Mouse (Mus musculus) megakaryocyte, embryonic 14.5 days (primary cell): Measurements from ENCODE around the gene Lep. TPM values are rescaled to one million over a fixed set of nuclear protein-coding genes. Genes with fewer than 3 reads are reported as not detected.

Source experiments
- H3K27me3 ChIP-seq: replicated peaks from 2 replicates; pipeline ENCODE3; 2012; ENCODE audit warnings: inconsistent platforms
- H3K36me3 ChIP-seq: replicated peaks from 2 replicates; pipeline ENCODE3; 2012; ENCODE audit warnings: low read length, inconsistent platforms, mixed read lengths
- H3K4me1 ChIP-seq: 2 replicates; pipeline ENCODE4 v1.6.1; 2012; ENCODE audit warnings: inconsistent platforms
- H3K4me3 ChIP-seq: replicated peaks from 2 replicates; pipeline ENCODE3; 2012; ENCODE audit warnings: moderate library complexity, mild to moderate bottlenecking, inconsistent platforms
- H3K9me3 ChIP-seq: 2 replicates; pipeline ENCODE4 v1.6.1; 2012; ENCODE audit warnings: inconsistent platforms
- FLI1 ChIP-seq: IDR thresholded peaks from 2 replicates; pipeline ENCODE4 v1.6.1; 2012; ENCODE audit warnings: low read length, inconsistent platforms, mixed read lengths
- GATA1 ChIP-seq: IDR thresholded peaks from 3 replicates; pipeline ENCODE4 v1.6.1; 2012; ENCODE audit warnings: mixed read lengths, low read length, inconsistent platforms, borderline replicate concordance
- polyA plus RNA-seq: library from polyadenylated mRNA; stranded (reverse); fragments of >175 nt; gene quantifications from 2 replicates; pipeline ENCODE4 v1.2.3, GENCODE M21; 2012; ENCODE audit warnings: low replicate concordance; ENCODE audit not compliant: insufficient read depth

Gene Lep
- polyA plus RNA-seq, 1 experiment, result not detected

DNA sequence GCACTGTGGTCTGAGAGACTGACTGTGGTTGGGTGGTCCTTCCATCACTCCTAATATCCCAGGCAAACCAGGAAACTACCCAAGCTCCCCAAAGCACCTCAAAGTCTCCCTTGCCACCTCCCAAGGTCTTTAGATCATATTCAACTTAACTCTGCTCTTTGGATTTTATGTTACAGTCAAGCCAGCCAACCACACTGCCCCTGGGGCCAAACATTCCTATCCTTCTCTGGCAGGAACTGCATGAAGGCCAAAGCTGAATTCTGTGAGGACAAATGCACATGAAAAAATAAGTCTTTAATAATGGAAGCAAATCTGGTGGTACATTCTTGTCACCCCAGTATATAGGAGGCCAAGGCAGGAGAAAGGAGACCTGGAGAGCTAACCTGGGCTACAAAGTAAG is 16.0 kb upstream of the Lep start:
- Histone ChIP-seq H3K4me3 (no peak overlapping the region), H3K4me1 (peaks cover 6% of the 10 kb centered on the region; the same call in 1 of the 2 replicates), H3K27me3 (peaks cover 12% of the 10 kb centered on the region), H3K36me3 (no peaks in the 10 kb centered on the region), H3K9me3 (peaks cover 11% of the 10 kb centered on the region)
- TF ChIP-seq FLI1, result no peak
- TF ChIP-seq GATA1, result no peak

DNA sequence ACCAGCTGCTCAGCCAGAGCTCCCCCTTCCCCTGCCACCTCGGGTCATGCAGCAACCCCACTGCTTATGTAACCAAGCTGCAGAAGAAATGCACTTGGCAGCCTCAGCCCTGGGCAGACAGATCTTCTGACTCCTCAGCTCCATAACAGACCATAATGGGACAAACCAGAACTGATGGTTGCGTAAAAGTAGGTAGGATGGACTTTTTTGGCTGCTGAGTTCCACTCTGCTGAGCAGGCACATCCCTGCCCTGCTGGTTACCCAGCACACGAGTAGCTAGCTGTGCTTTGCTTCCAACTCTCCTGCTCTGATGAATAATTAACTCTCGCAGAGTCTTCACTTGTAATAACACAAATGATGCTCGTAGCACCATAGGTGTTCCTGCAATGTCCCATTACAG is 10.1 kb upstream of the Lep start:
- TF ChIP-seq GATA1 (no peak), FLI1 (no peak)
- H3K4me3 ChIP-seq, result no peak overlapping the region
- no peaks in the 10 kb centered on the region for H3K4me1 ChIP-seq
- peaks cover 19% of the 10 kb centered on the region for H3K27me3 ChIP-seq
- H3K36me3 ChIP-seq, result no peaks in the 10 kb centered on the region
- no peaks in the 10 kb centered on the region for H3K9me3 ChIP-seq

GRCm38 (mm10) chr6:29052188-29052587 is 7.8 kb upstream of the Lep start:
- Histone ChIP-seq H3K4me1 (no peaks in the 10 kb centered on the region), H3K27me3 (peaks cover 22% of the 10 kb centered on the region), H3K4me3 (no peak overlapping the region), H3K36me3 (no peaks in the 10 kb centered on the region), H3K9me3 (no peaks in the 10 kb centered on the region; the same call in 1 of the 2 replicates)
- TF ChIP-seq GATA1, result no peak
- TF ChIP-seq FLI1, result no peak

DNA sequence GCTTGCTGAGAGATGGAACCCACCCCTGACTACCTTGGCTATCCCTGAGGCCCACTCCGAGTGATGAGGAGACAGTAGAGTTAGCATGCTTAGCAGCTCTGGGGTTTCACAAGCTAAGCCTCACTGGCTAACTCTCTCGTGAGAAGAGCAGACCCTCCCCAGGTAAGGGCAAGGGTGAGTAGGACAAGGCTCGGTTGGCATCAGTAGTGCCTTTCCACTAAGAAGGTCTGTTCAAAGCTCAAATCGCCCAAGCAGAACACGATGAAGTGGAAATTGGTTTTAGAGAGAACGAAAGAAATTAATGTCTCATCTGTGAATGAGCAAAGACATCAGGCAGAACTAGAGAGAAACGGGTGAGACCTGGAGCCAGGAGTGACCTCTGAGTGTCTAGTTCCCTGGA is 6.8 kb upstream of the Lep start:
- H3K36me3 ChIP-seq, result no peaks in the 10 kb centered on the region

DNA sequence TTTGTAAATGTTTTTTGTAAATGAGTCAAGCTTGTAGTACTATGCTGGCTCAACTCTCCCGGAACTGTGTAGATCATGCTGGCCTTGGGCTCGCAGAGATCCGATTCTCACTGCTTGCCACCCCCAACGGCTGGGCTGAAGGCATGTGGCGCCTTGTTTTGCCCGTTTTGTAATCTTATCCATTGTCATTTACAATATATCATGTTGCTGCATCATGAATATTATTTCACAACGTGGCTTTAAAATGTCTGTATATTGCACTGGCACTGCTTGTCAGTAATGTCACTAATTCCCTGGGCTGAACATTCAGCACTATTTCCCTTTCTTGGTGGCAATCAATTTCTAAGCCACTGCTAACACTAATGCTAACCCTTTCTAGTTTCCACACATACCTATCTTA is 3.6 kb upstream of the Lep start:
- Histone ChIP-seq H3K27me3 (peaks cover 12% of the 10 kb centered on the region), H3K36me3 (no peaks in the 10 kb centered on the region), H3K9me3 (peaks cover 8% of the 10 kb centered on the region), H3K4me1 (no peaks in the 10 kb centered on the region), H3K4me3 (no peak overlapping the region)
- TF ChIP-seq GATA1 (no peak), FLI1 (no peak)

More for the DNA sequence above, 6.8 kb upstream of the Lep start:
- Histone ChIP-seq H3K4me3 (no peak overlapping the region), H3K4me1 (no peaks in the 10 kb centered on the region), H3K27me3 (peaks cover 20% of the 10 kb centered on the region), H3K9me3 (peaks cover 7% of the 10 kb centered on the region)
- TF ChIP-seq FLI1 (no peak), GATA1 (no peak)

- TF ChIP-seq FLI1 (no peak), GATA1 (no peak)
- Histone ChIP-seq H3K4me3 (no peak overlapping the region), H3K4me1 (no peaks in the 10 kb centered on the region), H3K27me3 (peaks cover 22% of the 10 kb centered on the region), H3K9me3 (no peaks in the 10 kb centered on the region), H3K36me3 (no peaks in the 10 kb centered on the region)
Observed at GRCm38 (mm10) chr6:29066389-29066790, 6.4 kb downstream of the Lep start.

GRCm38 (mm10) chr6:29072258-29072657 is 12.2 kb downstream of the Lep start:
- no peaks in the 10 kb centered on the region for H3K9me3 ChIP-seq
- H3K4me3 ChIP-seq, result no peak overlapping the region
- H3K36me3 ChIP-seq, result no peaks in the 10 kb centered on the region
- H3K4me1 ChIP-seq, result no peaks in the 10 kb centered on the region
- TF ChIP-seq FLI1 (no peak), GATA1 (no peak)
- H3K27me3 ChIP-seq, result peaks cover 30% of the 10 kb centered on the region

DNA sequence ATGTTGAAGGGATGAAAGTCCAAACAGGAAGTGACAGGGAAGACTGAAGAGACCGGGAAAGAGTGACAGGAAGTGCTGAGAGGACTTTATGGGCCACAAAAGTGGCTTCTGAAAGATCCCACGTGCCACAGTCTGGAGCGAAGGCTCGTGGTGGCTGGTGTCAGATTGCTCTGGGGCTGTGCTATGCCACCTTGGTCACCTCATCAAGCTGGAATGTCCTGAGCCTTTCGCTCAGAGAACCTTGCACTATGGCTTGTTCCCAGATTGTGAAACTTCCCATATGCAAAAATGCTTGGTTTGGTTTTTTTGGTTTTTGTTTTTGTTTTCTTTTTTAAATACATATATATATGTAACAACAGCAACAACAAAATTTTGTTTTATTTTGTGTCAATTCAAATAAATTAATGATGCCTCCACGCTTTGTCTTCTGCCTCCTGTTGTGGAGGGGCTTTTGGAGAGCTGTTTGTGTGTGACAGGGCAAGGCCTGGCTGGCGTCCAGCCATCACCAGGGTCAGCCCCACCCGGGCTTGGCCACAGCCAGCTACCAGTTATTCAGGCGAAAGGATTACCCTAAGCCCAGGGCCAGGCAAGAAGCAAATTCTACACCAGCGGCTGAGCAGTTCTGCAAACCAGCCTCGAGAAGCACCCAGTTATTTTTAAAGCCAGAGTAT is 13.6 kb downstream of the Lep start:
- H3K9me3 ChIP-seq, result no peaks in the 10 kb centered on the region
- no peaks in the 10 kb centered on the region for H3K4me1 ChIP-seq
- no peaks in the 10 kb centered on the region for H3K36me3 ChIP-seq
- no peak for TF ChIP-seq FLI1
- TF ChIP-seq GATA1, result no peak
- H3K4me3 ChIP-seq, result no peak overlapping the region
- peaks cover 34% of the 10 kb centered on the region for H3K27me3 ChIP-seq

GRCm38 (mm10) chr6:29074133-29074469 is 14.1 kb downstream of the Lep start:
- Histone ChIP-seq H3K4me3 (no peak overlapping the region), H3K36me3 (no peaks in the 10 kb centered on the region), H3K9me3 (no peaks in the 10 kb centered on the region), H3K4me1 (no peaks in the 10 kb centered on the region), H3K27me3 (peaks cover 35% of the 10 kb centered on the region)
- TF ChIP-seq GATA1, result no peak
- TF ChIP-seq FLI1, result no peak

DNA sequence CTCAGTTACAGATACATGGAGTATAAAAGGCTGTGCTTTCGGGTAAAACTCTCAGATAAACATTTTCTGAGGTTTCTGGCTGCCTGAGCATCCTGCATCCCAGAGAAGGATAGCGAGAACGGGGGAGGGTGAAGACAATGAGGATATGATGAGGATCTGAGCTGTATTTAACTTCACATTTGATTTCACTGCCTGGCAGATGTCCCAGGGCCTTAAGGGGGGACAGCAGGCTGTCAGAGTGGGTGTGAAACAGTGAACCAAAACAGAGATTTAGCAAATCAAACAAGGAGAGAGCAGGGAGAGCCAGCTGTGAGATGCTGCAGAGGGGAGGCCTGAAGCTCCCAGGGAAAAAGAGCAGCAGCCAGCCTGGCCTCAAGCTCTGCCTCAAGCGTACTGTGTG is 19.3 kb downstream of the Lep start:
- no peaks in the 10 kb centered on the region for H3K4me1 ChIP-seq
- H3K4me3 ChIP-seq, result no peak overlapping the region
- no peak for TF ChIP-seq FLI1
- TF ChIP-seq GATA1, result no peak
- no peaks in the 10 kb centered on the region for H3K36me3 ChIP-seq
- no peaks in the 10 kb centered on the region for H3K9me3 ChIP-seq
- H3K27me3 ChIP-seq, result peaks cover 41% of the 10 kb centered on the region

GRCm38 (mm10) chr6:29081826-29082363 is 21.9 kb downstream of the Lep start:
- Histone ChIP-seq H3K4me3 (no peak overlapping the region), H3K9me3 (no peaks in the 10 kb centered on the region), H3K27me3 (peaks cover 31% of the 10 kb centered on the region), H3K4me1 (no peaks in the 10 kb centered on the region), H3K36me3 (no peaks in the 10 kb centered on the region)
- TF ChIP-seq GATA1 (no peak), FLI1 (no peak)
